Mouse (Mus musculus): ENCODE data around the gene 9130213A22Rik. TPM values are rescaled to one million over a fixed set of nuclear protein-coding genes. Genes with fewer than 3 reads are reported as not detected.

9130213A22Rik gene
- total and polyA plus RNA-seq, 3 experiments: 0.08 to 0.26 TPM; not detected in 1

DNA sequence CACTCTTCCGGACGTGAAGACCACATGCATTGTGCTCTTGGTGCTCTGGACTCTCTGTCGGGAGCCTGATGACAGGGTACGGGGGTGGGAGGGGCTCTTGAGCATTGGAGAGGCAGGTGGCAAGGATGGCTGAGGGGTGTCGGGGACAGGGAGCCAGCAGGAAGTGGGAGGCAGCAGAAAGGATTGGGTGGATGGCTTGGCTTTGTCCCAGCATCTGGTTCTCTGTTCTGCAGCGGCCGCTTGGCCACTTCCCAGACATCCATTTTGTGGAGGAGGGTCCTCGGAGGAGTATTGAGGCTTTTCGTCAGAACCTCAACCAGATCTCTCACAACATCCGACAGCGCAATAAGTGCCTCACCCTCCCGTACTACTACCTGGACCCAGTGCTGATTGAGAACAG lies 46.9 kb upstream of the 9130213A22Rik start:
- Histone ChIP-seq H3K27ac (ENCODE audit: control insufficient read depth, low read depth, low read length) (no peak overlapping the region), H3K79me2 (ENCODE audit: control insufficient read depth, insufficient read depth, low read length, poor library complexity) (no peaks in the 10 kb centered on the region), H3K4me3 (ENCODE audit: control insufficient read depth in 1 of 2, insufficient read depth in 1 of 2, low read depth in 2 of 2, low read length in 2 of 2) (no peak overlapping the region), H3K36me3 (ENCODE audit: control insufficient read depth in 1 of 2, insufficient read depth in 2 of 2, low read length in 2 of 2) (no peaks in the 10 kb centered on the region), H3K9me3 (replicated peaks; ENCODE audit: insufficient read depth, low read length) (no peaks in the 10 kb centered on the region), H3K9ac (ENCODE audit: control insufficient read depth, low read depth, low read length, poor library complexity, severe bottlenecking) (no peak overlapping the region), H3K4me1 (ENCODE audit: control insufficient read depth in 1 of 2, insufficient read depth in 2 of 2, low read length in 2 of 2) (0 out of 4 replicates have a peak, but pooled peaks cover 0 to 2% of the 10 kb centered on the region in 2 experiments), H3K27me3 (ENCODE audit: control insufficient read depth in 1 of 2, insufficient read depth in 2 of 2, low read length in 2 of 2) (peaks cover 14 to 19% of the 10 kb centered on the region in 2 experiments)
- DNase-seq (ENCODE audit: low read depth, low spot score): no peak
- no peak for TF ChIP-seq JUND (IDR thresholded peaks at IDR 0.05; ENCODE audit: low read depth, low read length)
- TF ChIP-seq E2F4 (IDR thresholded peaks at IDR 0.05; ENCODE audit: borderline replicate concordance, low read depth, low read length): no peak
- TF ChIP-seq KAT2A (conservative IDR thresholded peaks at IDR 0.05; ENCODE audit: low read depth, low read length): no peak
- no peak for TF ChIP-seq MAX (IDR thresholded peaks at IDR 0.05; ENCODE audit: low read length)
- TF ChIP-seq RCOR1 (IDR thresholded peaks at IDR 0.05; ENCODE audit: low read depth, low read length): no peak
- no peak for TF ChIP-seq ETS1 (IDR thresholded peaks at IDR 0.05; ENCODE audit: low read depth, low read length)
- TF ChIP-seq EP300 (IDR thresholded peaks at IDR 0.05; ENCODE audit: low read depth in 1 of 2, low read length in 2 of 2): no peak
- TF ChIP-seq SIN3A (IDR thresholded peaks at IDR 0.05; ENCODE audit: low read length): no peak
- TF ChIP-seq MYC (IDR thresholded peaks at IDR 0.05; ENCODE audit: low read depth, low read length): no peak
- TF ChIP-seq MYB (IDR thresholded peaks at IDR 0.05; ENCODE audit: low read depth, low read length): no peak
- no peak for TF ChIP-seq CHD2 (IDR thresholded peaks at IDR 0.05; ENCODE audit: low read length)
- TF ChIP-seq ZMIZ1 (IDR thresholded peaks at IDR 0.05; ENCODE audit: low read depth, low read length): no peak
- TF ChIP-seq POLR2A (IDR thresholded peaks at IDR 0.05; ENCODE audit: control insufficient read depth in 1 of 2, insufficient read depth in 1 of 2, low read depth in 1 of 2, low read length in 2 of 2, poor library complexity in 1 of 2): no peak
- no peak for TF ChIP-seq UBTF (IDR thresholded peaks at IDR 0.05; ENCODE audit: borderline replicate concordance, insufficient read depth, low read depth, low read length)
- no peak for TF ChIP-seq TAL1 (IDR thresholded peaks at IDR 0.05; ENCODE audit: low read length)
- TF ChIP-seq ZKSCAN1 (IDR thresholded peaks at IDR 0.05; ENCODE audit: low read depth, low read length): no peak
- no peak for TF ChIP-seq MAZ (IDR thresholded peaks at IDR 0.05; ENCODE audit: low read depth, low read length)
- no peak for TF ChIP-seq NELFE (IDR thresholded peaks at IDR 0.05; ENCODE audit: low read depth, low read length)

DNA sequence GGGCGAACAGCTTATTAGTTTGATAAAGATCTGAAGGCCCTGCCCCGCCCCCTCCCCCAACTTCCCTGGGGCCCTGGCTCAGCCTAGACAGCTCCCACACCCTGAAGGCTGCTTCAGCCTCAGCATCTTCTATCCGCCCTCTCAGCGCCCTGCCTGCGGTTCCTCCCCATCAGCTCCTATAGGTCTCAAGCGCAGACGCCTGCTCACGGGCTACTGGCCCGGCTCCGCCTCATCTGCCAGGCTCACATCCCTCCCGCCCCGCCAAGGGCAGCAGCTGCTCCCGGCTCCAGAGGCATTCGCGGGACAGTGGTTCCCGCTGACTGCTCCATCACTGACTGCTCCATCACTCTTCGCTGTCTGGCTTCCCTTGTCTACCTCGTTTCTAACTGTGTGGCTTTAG lies 34.4 kb upstream of the 9130213A22Rik start, which contains the start of gene Alox12b:
Alox12b (plus strand) TSS at position 190 of the 400 bp plus-strand sequence.
- Histone ChIP-seq H3K9ac (ENCODE audit: control insufficient read depth, low read depth, low read length, poor library complexity, severe bottlenecking) (no peak within 1 kb of the TSS), H3K4me3 (ENCODE audit: control insufficient read depth in 1 of 2, insufficient read depth in 1 of 2, low read depth in 2 of 2, low read length in 2 of 2) (no peak within 1 kb of the TSS), H3K27ac (ENCODE audit: control insufficient read depth, low read depth, low read length) (no peak within 1 kb of the TSS), H3K79me2 (ENCODE audit: control insufficient read depth, insufficient read depth, low read length, poor library complexity) (no peaks in the 10 kb centered on the region), H3K27me3 (ENCODE audit: control insufficient read depth in 1 of 2, insufficient read depth in 2 of 2, low read length in 2 of 2) (peaks cover 0 to 8% of the 10 kb centered on the region in 2 experiments; a peak in 2 of 4 replicates), H3K9me3 (replicated peaks; ENCODE audit: insufficient read depth, low read length) (no peaks in the 10 kb centered on the region), H3K4me1 (ENCODE audit: control insufficient read depth in 1 of 2, insufficient read depth in 2 of 2, low read length in 2 of 2) (no peaks in the 10 kb centered on the region), H3K36me3 (ENCODE audit: control insufficient read depth in 1 of 2, insufficient read depth in 2 of 2, low read length in 2 of 2) (0 out of 4 replicates have a peak, but pooled peaks cover 0 to 2% of the 10 kb centered on the region in 2 experiments)
- TF ChIP-seq MXI1 (IDR thresholded peaks at IDR 0.05; ENCODE audit: low read depth, low read length): no peak
- DNase-seq (ENCODE audit: low read depth, low spot score): no peak

Data from MEL (cell line).